Mouse (Mus musculus) testis, postnatal 14 days (tissue): ENCODE measurements around the gene Qrich1.

Experiments
- DNase-seq: peaks from one replicate; pipeline ENCODE4 v3.0.0; 2021; ENCODE audit warnings: low spot score

Qrich1 gene

DNA sequence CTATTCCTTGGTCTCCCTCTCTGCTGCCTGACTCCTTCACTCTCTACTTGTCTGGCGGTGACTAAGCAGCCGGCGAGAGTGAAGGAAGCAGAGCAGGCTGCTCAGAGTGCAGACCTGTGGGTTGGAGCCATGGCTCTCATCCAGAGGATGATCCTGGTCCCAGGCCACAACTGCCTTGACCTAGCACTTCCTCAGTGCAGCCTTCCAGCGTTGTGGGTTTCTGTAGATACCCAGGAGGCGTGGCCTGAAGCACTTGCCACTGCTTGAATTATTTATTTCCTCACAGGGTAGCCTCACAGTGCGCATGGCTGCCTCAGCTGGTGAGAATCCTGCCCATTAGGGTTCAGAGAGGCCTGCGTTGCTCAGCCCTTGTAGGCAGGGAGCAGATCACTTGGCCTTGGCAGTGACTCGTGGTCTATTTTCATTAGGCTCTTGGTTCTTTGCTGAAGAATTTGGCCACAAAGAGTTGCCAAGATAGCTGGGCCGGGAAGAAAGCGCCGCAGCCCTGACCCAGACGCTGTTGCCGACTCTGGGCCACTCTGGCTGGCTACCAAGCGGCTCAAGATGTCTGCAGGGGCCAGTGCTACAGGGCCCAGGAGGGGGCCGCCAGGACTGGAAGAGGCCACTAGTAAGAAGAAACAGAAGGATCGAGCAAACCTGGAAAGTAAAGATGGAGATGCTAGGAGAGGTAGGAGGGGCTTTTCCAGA lies 24.4 kb upstream of the Qrich1 start:
- DNase-seq: peak; percentile 67

DNA sequence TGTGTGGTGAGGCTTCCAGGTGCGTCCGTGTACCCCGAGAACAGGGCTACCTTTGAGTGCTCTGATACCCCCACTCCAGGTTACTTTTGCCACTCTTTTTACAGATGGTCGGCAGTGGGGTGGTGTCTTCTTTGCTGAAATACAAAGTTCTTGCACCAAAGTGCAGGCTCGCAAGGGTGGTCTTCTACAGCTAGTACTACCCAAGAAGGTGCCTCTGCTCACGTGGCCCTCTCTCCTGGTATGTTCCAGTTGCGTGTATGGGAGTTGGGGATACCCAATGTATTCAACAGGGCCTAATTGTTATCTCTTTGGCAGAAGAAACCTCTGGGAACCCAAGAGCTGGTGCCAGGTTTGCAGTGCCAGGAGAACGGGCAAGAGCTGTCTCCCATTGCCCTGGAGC lies 23.4 kb upstream of the Qrich1 start:
- DNase-seq: peak; percentile 49

DNA sequence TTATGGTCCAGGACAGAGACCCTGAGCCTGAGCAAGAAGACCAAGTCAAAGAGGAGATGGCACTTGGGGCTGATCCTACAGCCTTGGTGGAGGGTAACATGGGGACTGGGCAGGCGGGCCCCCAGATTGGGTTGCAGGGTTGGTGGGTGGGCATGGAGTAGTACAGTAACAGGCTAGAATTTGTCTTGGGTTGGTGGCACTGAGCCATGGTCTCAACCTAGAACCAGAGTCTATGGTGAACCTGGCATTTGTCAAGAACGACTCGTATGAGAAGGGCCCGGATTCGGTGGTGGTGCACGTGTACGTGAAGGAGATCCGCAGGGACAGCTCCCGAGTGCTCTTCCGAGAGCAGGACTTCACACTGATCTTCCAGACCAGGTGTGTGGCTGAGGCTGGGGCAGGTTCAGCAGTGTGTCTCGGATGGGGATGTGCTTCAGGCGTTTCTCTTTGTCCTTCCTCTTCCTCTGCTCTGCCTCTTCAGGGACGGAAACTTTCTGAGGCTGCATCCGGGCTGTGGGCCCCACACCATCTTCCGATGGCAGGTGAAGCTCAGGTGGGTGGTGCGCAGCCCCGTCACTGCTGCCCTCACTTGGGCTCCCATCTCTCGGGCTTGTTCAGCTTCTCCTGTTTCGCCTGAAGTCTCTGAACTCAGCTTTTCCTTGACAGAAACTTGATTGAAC lies 22.3 kb upstream of the Qrich1 start:
- no peak for DNase-seq

DNA sequence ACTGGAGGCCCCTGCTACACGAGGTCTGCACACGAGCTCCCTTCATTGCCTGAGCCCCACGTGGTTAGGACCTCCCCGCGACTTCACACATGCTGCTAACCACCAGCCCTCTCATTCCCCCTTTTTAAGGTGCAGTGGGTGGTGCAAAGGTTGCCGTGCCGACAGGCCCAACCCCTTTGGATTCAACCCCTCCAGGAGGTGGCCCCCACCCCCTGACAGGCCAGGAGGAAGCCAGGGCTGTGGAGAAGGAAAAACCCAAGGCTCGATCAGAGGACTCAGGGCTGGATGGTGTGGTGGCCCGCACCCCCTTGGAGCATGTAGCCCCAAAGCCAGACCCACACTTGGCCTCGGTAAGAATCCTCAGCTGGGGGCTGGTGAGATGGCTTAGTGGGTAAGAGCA lies 21.7 kb upstream of the Qrich1 start:
- no peak for DNase-seq

DNA sequence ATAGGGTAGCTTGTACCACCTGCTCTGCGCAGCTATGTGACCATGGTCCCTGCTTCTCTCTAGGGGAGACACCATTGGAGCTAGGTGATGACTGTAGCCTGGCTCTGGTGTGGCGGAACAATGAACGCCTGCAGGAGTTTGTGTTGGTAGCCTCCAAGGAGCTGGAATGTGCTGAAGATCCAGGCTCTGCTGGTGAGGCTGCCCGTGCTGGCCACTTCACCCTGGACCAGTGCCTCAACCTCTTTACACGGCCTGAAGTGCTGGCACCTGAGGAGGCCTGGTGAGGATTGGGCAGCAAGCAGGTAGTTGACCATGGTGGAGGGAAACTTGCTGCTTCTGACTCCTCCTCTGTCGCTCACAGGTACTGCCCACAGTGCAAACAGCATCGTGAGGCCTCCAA lies 17.4 kb upstream of the Qrich1 start:
- no peak for DNase-seq

DNA sequence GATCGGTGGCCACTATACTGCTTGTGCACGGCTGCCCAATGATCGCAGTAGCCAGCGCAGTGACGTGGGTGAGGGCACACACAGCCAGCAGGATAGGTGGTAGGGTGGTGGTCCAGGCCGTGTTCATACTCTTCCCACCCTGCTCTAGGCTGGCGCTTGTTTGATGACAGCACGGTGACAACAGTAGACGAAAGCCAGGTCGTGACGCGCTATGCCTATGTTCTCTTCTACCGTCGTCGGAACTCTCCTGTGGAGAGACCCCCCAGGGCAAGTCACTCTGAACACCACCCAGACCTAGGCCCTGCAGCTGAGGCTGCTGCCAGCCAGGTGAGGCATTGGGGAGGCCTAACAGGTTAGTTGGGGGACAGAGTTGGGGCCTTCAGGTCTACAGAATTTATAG lies 16.7 kb upstream of the Qrich1 start:
- DNase-seq: no peak

DNA sequence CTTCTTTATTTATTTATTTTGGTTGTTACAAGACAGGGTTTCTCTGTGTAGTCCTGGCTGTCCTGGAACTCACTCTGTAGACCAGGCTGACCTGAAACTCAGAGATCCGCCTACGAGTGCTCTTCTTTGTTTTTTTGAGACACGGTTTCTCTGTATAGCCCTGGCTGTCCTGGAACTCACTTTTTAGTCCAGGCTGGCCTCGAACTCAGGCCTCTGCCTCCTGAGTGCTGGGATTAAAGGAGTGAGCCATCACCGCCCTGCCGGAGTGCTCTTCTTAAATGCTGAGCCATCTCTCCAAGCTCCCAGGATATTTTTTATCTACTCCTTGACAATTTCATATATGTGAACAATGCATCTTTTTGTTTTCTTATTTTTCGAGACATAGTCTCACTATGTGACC lies 9.7 kb upstream of the Qrich1 start:
- peak; percentile 19 for DNase-seq

DNA sequence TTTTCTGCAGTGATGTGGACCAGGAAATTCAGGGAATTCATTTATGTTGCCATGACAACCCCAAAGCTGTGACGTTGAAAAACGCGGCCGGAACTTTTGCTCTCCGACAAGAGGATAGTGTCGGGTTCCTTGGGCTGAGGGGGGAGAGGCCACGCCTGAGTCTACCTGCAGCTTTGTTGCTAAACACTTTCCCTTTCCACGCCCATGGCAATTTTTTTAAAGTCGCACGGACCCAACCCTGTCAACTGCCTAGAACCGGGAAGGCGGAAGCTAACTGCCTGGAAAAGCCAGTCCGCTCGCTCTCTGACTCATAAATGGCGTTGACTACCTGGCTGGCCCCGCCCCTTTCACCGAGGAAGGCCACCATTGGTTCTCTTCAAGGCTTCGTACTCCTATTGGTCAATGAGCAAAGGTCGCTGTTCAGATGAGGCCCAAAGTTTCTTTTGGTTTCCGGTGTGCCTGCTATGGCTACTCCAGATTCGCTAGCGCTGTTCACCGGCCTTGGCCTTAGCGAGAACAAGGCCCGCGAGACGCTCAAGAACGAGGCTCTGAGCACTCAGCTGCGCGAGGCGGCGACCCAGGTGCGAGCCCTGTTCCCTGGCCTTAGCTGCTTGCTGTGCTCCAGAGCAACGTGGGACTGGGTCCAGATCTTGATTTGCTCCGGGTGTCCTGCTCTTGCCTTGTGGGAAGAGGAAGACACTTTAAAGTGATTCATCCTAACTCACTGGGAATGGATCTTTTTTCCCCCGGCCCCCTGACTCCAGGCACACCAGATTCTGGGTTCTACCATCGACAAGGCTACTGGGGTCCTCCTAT lies 8.8 kb upstream of the Qrich1 start, which contains the start of gene Qars:
TSS of gene Qars (plus strand) at position 88 of the 816 bp plus-strand sequence.
- DNase-seq: peak; percentile 94

DNA sequence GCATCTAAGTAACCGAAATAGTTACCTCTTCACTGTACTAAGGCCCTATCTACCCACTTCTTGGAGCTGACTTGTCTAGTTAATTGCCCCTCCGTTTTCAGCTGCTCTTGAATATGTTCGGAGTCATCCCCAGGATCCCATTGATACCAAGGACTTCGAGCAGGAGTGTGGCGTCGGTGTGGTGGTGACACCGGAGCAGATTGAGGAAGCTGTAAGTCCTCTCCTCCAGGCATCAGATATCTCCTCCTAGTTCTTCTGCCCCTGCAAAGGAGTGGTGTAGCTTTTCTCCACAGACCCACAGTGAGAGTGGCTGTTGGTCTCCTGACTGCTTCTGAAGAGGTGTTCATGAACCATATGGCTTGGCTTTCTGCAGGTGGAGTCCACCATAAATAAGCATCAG lies 7.8 kb upstream of the Qrich1 start:
- no peak for DNase-seq

DNA sequence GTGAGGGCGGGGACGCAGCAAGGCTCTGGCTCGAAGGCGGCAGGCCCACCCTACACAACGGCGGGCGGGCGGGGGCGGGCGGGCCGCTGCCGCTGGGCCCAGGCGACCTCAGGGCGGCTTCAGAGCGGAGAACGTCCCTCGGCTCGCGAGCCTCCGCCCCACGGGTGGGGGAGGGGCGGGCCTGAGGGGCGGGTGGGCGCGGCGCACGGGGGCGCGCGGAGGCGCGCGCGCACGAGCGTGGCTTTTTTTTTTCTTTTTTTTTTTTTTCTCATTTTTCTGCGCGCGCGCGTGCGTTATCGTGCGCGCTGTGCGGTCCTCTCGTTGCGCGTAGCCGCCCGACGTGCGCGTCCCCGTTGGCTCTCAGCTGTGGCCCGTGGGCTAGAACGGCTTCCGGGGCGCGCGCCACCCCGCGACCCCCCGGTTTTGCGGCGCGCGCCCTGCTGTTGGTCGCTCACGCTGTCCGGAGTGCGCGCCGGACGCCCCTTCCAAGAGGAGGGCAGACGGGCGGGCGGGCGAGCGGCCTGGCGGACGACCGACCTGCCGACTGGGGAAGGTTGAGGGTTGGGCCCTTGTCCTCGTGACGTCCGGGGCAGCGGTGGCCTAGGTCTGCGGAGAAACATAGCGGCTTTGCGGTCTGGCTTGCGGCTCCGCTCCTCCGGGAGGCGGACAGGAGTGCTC lies 786 bp downstream of the Qrich1 start:
- DNase-seq: peak; percentile 91

DNA sequence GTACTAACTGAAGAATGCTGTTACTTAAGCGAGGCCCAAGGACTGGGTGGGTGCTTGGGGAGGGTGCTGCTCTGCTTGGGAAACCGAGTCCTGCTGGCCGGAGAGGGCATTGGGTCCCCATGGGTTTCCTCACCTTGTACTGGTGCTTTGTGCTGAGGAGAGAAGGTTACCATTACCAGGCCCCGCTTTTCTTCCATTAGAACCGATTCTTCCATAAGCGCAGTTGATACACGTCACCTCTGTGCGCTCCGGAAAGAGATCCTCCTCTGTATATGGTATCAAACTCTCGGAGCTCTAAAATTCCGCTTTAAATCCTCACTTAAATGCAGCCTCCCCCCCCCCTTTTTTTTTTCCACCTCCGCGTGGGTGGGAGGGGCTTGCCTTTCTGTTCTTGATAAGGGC lies 1.3 kb downstream of the Qrich1 start:
- DNase-seq: no peak

DNA sequence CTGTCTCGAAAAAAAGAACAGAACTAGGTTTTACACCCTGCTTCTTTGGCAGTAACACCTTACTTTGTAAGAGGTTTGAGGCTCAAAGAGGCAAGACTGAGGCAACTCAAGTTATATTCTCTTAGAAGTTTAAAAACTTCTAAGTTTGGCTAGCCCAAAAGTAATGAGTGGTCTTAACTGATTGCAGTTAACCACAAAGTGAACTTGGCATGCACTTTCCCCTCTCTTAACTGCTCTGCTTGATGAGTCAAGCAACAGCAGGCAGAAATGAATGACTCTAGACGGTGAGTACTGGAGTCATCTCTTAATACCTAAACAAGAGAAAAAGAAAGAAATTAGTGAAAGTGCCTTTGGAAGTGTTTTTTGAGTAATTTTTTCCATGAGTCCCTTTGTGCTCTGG lies 5.0 kb downstream of the Qrich1 start:
- no peak for DNase-seq

DNA sequence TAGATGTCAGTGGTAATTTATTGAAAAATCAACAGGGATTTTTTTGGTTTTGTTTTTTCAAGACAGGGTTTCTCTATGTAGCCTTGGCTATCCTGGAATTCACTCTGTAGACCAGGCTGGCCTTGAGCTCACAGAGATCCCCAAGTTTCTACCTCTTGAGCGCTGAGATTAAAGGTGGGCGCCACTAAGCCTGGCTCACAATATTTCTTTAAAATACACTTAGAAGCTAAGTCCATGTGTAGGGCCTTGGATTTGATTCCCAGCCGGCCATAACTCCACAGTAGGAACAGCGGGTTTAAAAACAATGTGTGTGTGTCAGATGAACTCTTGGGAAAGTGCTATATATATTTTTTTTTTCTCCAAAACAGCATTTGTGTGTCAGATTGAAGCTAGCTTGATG lies 6.7 kb downstream of the Qrich1 start:
- DNase-seq: no peak

DNA sequence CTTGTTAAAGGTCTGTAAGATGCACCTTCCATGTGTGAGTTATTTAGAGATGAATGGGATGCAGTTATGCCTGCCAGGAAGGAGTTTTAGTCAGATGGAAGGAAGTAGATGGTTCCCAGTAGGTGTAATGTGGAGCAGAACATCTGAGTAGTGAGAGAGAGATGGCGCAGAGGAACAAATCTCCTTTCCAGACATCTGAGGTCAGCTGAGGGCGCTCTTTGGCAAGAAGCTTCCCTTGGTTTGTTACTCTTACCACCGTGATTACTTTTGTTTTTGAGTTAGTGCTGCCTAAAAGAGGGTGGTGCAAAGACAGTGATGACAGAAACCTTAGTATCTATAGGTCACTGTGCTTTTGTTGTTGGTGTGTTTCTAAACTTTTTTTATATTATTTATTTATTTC lies 8.8 kb downstream of the Qrich1 start:
- no peak for DNase-seq

DNA sequence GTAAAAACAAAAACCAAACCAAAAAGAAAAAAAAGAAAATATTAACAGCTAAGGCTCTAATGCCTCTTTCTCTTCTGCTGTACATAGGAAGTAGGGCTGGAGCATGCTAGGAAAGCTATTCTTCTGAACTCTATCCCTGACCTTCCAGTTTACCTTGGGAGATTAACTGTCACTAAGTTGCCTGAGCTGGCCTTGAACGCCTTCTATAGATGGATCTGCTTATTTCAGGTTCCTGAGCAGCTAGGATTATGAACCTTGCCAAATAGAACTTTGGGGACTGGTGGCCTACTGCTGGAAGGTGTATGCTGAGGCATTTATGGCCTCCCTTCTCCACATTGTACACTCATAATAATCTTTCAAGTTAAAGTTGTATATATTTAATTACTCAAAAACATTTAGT lies 14.3 kb downstream of the Qrich1 start:
- DNase-seq: no peak

DNA sequence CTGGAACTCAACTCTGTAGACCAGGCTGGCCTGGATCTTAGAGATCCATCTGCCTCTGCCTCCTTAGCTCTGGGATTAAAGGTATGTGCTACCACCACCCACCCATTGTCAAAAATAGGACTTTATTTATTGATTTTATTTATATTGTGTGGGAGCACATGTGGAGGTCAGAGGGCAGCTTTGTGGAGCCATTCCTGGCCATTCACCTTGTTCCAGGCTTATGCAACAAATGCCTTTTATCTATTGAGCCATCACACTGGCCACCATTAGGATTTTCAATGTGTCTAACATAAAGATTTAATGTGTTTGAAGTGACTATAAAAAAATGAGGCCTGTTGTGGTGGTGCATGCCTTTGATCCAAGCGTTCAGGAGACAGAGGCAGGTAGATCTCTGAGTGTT lies 14.9 kb downstream of the Qrich1 start:
- DNase-seq: no peak

DNA sequence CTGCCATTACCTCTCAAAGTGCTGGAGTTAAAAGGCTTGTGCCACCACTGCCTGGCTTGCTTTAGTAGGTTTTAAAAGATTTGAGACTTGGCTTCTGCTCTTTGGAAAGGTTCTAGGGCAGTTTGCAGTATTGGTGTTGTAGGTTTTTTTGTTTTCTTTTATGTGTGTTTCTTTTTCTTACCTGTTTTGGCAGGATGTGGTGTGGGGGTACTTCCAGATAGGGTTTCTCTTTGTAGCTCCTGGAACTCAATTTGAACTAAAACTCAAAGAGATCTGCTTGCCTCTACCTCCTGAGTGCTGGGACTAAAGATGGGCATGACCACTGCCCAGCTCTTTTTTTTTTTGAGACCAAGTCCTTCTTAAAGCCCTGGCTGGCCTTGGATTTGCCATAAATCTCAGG lies 24.2 kb downstream of the Qrich1 start:
- no peak for DNase-seq

DNA sequence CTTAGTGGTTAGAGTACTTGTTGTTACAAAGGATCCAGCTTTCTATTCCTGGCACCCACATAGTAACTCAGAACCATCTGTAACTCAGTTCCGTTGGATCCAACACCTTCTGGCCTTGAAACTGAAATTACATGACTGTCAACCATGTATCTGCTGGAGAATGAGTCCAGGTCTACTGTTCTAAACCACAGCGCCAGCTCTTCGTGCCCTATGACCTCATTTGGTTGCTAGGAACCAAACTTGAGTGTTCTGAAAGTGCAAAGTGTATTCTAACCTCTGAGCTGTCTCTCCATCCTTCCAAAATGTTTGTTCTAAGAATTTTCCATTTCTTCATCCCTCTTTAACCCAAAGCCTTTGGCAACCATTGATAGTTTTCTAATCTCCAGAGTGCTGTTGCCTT lies 29.4 kb downstream of the Qrich1 start:
- DNase-seq: no peak

DNA sequence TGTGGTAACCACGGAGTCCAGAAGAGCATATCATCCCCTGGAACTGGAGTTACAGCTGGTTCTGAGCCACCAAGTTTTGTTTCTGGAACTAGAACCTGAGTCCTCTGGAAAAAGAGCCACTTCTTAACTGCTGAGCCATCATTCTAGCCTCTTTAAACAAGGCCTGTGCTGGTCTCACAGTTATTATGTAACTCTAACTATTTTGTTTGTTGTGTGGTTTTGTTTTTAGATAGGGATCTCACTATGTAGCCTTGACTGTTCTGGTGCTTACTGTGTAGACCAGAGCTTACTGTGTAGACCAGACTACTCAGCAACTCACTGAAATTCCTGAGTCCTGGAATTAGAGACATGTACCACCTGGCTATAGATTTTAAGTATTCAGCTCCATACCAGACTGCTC lies 30.3 kb downstream of the Qrich1 start:
- no peak for DNase-seq

DNA sequence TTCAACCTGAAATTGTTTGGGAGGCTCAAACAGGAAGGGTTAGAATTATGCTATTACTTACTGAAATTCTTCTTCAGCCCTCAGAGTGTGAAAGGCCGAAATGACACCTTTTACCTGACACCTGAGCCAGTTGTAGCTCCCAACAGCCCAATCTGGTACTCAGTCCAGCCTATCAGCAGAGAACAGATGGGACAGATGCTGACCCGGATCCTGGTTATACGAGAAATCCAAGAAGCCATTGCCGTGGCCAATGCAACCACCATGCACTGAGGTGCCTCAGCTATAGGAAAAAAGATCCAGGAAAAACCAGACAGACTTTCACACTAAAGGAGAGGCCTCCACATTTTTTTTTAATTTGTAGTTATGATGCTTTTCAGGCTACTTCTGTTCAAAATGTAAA lies 42.6 kb downstream of the Qrich1 start:
- DNase-seq: no peak

DNA sequence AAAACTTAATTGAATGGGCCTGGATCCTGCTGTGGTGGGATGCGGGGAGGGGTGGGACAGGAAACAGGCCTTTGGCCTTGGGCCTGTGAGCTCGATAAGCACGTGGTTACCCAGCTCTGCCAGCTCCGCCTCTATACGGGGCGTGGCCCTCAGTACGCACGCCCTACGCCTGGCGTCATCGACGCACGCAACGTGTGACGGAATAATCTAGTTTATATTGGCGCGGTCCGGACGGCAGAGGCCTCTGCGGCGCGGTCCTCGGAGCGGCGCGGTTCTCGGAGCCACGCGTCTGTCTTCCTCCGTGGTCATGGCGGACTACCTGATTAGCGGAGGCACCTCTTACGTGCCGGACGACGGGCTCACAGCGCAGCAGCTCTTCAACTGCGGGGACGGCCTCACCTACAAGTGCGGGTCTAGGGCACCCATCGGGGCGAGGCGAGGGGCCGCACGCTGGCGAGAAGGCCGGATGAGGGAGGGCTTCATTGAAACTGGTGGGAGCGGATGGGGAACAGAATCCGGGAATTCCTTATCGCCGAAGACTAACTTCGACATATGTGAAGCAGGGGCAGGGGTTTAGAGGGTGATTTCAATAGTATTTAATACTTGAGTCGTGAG lies 43.7 kb downstream of the Qrich1 start, which contains the start of gene Impdh2:
TSS of gene Impdh2 (plus strand) at position 60 of the 615 bp plus-strand sequence.
- peak; percentile 95 for DNase-seq

DNA sequence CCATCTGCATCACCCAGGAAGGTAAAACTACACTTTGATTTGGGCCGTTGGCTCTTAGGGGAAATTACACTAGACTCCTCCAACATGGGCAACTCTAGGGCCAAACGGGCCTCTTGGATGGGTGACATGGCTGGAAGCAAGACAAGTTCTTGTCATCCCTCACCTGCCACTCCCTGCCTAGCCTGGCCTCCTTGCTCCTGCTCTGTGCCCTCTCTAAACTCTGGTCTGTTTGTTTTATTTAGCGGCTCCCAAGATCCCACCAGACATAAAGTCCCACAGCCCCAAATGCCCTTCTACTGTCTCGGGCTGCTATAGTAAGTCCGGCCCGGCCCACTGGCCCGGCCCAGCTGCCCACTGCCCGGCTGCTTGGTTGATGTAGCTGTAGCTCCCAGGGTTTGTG lies 47.1 kb downstream of the Qrich1 start:
- no peak for DNase-seq
